Mouse (Mus musculus) neural tube, embryonic 10.5 days (tissue): ENCODE results near the gene 4930447C04Rik.

Experiments used
- DNase-seq: peaks from one replicate; pipeline ENCODE4 v3.0.0-alpha.2; 2017; ENCODE audit warnings: low spot score; ENCODE audit errors: extremely low spot score

4930447C04Rik gene

DNA sequence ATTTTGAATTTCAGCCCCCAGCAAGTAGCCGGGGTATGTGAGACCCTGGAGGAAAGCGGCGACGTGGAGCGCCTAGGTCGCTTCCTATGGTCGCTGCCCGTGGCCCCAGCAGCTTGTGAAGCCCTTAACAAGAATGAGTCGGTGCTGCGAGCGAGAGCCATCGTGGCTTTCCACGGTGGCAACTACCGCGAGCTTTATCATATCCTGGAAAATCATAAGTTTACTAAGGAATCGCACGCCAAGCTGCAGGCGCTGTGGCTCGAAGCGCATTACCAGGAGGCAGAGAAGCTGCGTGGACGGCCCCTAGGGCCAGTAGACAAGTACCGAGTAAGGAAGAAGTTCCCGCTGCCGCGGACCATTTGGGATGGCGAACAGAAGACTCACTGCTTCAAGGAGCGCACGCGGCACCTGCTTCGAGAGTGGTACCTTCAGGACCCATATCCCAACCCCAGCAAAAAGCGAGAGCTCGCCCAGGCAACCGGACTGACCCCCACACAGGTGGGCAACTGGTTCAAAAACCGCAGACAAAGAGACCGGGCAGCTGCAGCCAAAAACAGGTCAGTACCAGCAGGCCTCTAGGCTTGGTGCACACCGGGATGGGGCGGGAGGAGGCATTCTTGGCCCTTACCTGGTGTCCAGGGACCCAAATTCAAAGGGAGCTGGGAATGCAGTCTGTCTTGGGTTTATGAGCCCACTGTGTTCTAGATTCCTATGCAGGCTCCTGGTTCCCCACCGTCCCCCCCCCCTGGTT is at the start of gene 4930447C04Rik:
Gene 4930447C04Rik (minus strand): TSS at position 704 of the 751 bp plus-strand sequence.
- DNase-seq: peak; percentile 63

DNA sequence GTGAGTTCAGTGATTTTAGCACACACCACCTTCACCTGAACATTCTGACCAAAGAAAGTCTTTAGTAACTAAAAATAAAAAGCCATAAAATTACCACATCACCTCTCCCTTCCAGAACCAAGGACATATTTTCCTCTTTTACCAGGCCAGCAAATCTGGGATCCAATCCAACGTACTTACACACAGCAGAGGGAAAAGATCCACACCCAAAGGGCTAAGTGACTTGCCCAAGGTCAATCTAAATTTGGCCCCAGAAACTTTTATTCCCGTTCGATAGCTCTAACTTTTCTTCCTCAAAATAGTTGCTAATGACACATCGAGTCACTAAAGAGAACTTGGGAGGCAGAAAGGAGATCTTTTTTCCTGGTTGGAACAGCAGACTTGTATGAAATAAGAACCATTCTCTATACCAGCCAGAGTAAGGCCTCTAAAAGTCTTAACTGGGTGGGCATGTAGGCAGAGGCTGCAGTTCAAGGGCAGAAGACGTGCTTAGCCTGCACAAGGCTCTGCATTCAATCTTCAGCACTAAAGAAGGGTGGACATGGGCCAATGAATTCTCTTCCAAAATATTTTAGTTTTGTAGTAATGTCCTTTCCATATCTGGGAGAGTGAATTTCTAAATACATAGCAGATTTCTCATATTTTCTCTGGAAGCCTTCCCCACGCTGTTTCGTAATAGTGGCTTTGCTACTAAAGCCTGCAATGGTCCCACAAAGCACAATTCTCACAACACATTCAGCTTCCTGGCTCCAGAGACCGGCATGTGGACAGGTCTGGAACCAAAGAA is 42.7 kb upstream of the 4930447C04Rik start:
- no peak for DNase-seq

DNA sequence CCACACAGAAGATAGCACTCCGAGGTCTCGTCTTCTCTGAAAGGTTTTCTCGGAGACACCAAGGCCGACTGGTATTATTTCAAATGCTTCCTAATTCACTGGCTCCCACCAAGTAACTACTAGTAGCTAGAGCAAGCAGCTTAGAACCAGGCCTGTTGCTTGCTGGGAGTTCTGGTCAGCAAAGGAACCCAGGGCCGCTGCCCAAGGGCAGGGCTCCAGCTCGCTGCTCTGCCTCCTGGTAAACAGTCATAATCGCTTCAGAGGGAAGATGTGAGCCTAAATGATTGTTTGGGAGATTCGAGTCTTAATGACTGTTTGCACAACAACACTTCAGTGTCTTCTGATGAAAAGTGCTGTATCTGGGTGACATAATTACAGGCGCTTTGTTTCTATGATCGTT is 42.0 kb upstream of the 4930447C04Rik start:
- DNase-seq: no peak

DNA sequence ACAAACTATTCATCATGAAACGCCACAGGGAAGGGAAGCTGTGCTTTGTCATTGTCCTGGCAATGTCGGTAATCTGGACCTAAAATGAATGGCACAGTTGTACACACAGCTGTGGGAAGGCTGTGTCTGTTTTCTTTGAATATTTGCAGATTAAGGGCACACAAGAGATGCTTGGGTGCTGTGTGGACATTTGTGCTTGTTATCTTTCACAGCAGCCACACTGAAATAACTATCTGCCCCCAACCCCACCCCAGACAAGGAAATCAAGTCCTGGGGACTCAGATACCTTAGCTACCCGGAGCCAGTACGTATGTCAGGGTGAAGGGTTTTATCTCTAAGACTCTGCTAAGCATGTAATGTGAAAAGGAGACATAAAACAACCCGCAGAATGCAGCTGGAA is 38.7 kb upstream of the 4930447C04Rik start:
- DNase-seq: no peak

DNA sequence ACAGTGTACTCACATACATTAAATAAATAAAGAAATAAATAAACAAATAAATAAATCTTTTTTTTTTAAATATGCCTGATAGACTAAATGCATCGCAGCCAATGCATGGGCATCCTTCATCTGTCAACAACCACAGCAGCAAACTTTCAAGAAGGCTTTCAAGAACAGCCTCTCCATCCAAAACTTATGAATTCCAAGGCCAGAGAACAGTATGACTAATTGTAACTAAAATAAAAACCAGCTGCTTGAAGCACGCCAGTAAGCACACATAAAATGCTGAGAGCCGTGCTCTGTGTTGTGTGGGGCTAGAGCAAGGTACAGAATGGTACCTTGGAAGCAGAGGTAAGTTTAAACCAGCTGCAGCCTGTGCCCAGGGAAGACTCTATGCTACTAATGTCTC is 37.3 kb upstream of the 4930447C04Rik start:
- DNase-seq: no peak

DNA sequence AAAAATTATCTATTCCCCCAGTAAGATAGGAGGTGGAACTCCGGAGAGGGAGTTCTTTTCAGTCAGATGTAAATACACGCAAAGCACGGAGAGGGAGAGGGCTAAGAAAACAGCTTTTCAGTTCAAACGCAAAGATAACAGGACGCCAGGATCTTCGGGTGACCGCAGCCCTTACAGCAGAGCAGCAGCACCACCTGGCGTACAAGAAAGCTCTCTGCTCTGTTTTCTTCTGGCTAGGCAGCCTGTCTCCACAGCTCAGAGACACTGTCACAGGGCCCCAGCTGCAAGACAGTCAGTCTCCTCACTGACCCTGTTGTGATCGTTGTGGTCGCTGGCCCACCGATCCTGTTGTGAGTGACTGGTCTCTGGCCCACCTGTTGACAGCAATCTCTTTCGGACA is 36.1 kb upstream of the 4930447C04Rik start:
- DNase-seq: peak; percentile 73

DNA sequence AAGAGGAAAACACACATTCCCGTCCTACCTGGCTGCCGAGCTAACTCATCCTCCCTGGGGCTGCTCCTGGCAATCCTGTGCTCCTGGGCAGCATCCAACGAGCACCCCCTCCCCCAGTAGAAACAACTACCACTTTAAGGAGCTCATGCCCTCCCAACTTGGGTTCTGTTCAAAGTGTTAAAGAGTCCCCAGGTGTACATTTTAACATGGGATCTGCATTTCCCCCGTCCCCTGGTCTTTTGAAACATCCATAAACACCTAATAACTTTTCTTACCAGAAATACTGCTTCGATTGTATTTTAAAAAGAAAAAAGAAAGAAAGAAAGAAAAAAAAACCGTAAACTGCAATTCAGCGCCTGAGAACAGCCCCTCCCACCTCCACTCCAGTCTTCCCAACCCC is 35.6 kb upstream of the 4930447C04Rik start:
- no peak for DNase-seq

DNA sequence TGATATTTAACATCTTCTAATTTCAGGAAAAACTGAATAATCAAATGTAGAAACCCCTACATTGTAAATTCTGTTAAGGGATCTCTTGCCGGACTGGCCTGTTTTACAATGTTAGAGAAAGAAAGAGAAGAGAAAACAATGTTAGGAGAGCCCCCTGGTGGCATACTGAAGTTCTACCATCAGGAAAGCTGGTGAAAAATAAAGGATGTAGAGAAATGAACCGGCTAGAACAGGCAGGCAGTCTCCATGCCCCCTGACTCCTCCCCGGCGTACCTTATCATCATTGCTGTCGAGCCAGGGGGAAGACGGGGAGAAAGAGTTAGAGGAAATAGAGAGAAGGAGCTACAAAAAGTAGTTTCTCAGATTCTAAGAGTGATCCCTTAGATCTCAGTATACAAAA is 32.6 kb upstream of the 4930447C04Rik start:
- DNase-seq: peak; percentile 33

DNA sequence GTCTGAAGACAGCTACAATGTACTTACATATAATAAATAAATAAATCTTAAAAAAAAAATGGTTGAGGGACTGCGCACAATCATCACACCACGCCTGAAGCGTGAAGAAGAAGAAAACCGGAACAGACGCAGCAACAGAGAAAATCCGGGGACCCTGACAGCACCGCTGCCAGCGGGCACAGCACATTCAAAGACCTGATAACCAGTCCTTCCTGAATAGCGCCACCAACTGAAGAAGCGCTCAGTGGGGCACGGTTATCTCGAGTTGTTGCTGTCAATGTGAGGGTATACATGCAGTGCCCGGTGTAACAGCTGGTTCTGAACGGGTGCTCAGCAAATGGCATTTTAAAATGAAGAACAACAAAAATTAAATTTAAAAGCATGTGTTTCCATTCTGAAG is 30.0 kb upstream of the 4930447C04Rik start:
- DNase-seq: no peak

DNA sequence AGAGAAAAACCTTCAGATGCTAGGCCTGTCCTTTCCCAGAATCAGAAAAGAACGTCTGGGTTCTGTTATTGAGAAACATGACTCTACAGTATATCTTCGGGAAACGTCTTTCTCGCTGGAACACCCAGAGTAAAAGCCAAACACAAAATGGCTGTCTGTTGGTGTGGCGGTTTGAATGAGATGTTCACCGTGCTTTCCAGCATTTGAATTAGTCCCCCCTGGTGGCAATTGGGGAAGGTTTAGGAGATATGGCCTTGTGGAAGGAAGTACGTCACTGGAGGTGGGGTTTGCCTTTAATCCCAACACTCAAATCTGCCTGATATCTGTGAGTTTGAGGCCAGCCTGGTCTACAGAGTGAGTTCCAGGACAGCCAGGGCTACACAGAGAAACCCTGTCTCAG is 27.0 kb upstream of the 4930447C04Rik start:
- DNase-seq: no peak

DNA sequence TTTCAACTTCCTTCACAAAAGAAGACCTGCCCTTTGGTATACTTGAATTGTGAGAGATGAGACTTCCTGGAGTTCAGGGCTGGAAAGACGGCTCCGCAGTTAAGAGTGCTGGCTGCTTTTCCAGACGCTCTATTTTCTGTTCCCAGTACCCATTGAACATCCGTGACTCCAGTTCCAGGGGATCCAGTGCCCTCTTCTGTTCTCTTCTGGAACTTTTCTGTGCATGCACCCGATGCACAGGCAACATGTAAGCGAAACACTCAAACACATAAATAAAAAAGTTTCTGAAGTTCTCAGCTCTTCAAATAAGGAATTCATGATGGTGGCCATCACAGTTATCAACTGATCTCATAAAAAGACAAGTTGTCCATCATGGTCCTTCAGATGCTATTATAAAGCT is 22.2 kb upstream of the 4930447C04Rik start:
- DNase-seq: no peak

DNA sequence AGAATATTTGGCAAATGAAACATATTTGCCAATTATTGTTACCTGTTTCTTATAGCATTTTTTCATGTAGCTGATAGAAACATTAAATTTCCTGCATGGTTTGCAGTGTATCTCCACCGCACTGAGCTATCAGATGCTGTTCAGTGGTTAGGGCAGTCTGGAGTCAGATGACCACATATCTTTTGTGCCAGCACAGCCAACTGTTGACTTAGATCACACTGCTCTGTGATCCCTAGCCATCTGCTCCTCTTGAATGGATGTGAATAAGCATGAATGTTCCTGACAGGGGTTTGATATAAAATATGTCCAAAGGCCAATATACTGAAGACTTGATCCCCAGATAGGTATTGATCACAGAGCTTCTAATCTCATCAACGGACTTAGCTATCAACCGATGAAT is 17.9 kb upstream of the 4930447C04Rik start:
- DNase-seq: no peak

DNA sequence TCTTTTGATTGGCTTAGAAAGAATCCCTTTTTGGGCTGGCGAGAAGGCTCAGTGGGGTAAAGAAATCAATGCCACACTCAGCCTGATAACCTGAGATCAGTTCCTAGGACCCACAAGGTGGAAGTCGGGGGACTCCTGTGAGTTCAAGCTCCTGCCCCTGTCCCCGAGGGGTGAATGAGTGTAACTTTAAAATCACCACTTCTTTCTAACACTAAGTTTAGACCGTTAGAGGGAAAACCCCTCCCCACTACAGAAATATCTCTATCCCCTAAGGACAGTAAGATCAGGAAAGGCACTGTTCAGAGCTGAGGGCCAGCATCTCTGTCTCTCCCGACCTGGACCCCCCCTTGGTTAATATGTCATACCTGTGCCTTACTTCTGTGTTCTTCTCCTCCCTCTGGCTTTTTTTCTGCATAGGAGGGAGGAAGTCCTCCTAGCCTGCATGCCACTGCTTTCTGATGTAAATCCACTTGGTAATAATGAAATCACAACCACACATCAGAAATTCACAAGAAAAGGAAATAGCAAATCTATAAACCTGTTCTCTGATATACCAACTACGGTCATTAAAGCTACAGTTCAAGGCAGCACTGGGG is 17.4 kb upstream of the 4930447C04Rik start:
- DNase-seq: no peak

DNA sequence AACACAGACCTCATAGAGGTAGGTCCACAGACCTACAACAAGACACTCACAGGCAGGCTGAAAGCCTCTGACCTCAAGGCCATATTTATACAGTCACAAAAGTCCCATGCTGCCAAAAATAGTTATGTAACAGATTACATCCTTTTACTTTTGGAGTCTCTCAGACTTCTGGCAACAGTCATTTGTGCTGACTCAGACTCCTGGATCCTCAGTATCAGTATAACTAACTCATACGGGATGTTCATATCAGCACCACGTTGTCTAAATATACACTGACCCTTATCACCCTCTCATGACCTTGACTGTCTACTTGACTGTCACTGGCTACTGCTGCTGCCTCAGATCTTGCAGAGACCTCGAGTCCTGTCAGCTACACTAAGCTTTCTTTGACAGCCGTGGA is 14.3 kb upstream of the 4930447C04Rik start:
- no peak for DNase-seq

DNA sequence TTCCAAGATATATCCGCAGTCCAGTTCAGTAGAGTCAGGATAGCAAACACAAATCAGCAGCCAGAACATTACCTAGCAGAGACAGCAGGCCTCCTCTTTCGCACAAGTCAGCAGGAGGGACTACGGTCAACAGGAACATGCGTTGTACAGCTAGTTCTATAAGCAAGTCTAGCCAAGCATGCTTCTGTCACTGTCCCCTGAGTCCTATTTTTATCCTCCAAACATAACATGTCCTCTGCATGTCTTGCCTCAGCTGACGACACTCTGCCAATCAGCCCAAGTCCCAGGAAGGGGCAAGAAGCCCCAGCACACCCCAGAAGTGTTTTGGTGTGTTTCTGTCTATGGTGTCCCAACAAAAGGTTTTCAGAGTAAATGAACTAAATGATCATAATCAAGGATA is 13.3 kb upstream of the 4930447C04Rik start:
- DNase-seq: no peak

DNA sequence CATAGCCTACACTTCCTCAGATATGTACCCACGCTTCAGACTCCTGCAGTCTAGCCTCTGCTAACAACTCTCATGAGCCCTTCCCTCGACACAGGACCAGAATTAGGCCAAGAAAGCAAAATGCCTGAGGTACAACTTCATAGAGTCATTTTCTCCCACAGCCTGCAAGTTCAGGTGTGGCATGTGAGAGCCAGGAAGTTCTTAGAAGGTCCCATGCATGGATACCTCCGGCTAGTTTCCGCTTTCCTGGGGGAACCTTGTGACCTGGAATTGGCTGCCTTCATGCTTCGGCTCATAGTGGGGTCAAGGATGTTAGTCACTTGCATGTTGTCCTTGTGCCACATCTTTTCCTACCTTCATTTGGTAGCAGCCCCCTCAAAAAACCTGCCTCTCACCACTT is 12.5 kb upstream of the 4930447C04Rik start:
- no peak for DNase-seq

DNA sequence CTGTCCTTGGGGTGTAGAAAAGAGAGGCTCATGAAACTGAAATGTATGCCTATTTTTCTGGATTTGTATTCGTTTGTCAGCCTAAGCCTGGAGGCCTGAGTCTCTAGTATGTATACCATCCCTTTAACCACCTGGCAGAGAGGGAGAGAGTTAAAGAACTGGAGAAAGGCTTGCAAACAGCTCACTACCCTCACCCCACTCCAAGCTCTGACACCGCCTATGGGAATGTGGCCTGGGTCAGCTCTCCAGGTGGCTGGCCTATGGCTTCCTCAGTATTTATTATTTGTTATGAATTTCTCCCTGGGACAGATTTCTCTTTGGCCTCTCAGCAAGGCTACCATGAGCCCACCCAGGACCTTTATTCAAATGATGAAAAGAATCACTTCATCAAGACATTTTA is 6.8 kb upstream of the 4930447C04Rik start:
- no peak for DNase-seq

DNA sequence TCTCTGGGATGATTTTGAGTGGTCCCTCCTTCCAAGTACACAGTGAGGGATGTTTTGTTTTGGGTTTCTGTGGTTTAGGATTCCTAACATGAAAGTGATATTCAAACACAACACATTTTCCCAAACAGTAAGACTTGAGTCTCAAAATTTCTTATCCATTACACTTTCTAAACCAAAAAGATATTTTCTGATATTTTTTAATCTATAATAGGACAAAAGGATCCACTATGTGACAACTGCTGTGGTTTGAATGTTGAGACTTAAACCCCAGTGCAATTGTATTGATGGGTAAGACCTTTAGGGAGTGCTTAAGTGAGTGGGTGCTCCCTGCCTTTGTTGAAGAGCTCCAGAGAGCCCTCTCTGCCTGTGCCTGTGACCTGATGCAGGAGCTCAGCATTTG is 6.2 kb upstream of the 4930447C04Rik start:
- DNase-seq: peak; percentile 20

DNA sequence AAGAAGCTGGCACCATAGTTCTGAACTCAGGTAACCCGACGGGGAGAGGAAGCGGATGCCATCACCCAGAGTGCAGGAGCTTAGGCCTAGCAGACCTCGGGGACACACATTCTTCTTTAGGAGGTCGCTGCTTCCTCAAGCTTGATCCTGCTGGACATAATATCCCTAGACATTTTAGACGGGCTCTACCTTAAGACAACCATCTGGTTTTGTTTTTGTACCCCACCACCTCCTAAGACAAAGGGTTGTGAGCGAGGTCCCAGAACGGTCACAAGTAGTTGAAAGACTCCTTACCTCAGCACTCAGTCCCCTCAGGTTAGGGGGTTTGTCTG is 5.5 kb upstream of the 4930447C04Rik start:
- DNase-seq: peak; percentile 70

DNA sequence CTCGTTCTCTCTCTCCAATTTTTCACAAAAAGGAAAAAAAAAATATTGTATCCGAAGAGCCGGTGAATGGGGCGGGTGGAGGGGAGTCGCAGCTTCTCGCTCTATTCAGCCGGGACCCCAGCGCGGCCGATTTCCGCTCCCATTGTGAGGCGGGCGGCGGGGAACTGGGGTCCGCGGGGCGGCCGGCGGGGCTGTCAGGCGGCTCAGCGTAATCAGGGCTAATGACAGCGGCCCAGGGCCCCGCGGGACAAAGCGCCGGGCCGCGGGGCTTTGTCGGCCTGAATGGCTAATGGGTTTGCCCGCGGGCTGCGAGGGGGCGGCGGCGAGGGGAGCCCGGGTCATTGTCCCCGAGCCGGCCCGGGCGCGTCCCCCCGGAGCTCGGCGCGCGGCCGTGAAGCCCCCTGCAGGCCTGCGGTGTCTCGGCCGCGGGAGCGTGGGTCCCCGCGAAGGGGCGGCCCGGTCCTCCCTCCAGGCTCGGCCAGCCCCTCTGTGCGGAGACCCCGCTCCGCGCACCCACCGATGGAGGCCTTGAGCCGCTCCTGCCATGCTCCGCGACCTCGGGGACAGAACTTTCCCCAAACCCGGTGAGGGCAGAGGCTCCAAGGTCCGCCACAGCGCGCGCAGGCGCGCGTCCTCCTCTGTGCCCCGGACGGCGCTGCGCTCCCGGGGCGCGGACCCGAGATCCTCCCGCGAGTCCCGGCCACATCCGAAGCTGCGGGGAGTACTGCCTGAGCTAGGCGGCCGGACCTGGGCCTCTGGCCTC is 4.9 kb upstream of the 4930447C04Rik start:
- peak; percentile 70 for DNase-seq

DNA sequence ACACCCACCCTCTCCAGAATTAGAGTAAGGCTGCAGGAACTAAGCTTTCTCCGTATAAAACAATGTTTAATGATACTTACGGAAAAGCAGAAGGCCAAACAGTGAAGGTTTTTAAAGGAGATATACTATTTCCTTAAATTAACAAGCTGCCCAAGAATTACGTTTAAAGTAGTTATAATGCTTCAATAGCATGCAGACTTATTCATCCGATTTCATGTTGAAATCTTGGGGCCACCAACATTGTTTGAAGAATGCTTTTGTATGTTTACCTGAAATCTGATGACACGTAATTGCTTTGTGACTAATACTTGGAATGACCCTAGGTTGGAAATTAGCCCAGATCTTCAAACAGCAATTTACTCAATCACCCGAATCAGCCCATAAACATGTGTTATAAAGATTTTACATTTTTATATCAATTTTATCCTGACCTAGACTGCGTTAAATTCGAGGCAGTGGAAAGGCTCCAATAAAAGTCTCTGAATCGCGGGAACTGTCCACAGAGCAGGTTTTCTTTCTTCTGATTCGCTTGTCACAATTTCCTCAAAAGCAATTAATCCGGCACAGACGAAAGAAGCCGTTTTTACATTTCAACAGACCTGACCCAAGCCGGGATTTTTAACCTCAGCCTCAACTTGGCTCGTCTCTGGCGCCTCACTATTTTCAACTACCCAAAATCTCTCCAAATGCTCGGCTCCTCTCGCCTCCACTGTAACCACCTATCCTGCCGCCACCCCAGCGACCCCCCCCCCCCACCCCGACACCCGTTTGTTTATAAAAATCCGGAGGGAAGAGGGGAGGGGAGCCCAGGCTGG is 4.0 kb upstream of the 4930447C04Rik start:
- DNase-seq: no peak
